Mouse (Mus musculus): ENCODE measurements around the gene Avpr1a. TPM values are rescaled to one million over a fixed set of nuclear protein-coding genes. Genes with fewer than 3 reads are reported as not detected.

Gene Avpr1a
- polyA plus RNA-seq (2012; rRNA removed), result 1.1 and 1.3 TPM in 2 replicates

GRCm38 (mm10) chr10:122447861-122448716 lies at the start of gene Avpr1a:
Avpr1a (plus strand) TSS chr10:122448499.
- 8% methylated on average over 34 of the region's 34 CpGs for WGBS
- DNase-seq (ENCODE audit: low read depth, low spot score), result no peak

GRCm38 (mm10) chr10:122402270-122402669 lies 46.0 kb upstream of the Avpr1a start:
- WGBS, result 47% methylated on average over 1 of the region's 1 CpGs
- no peak for DNase-seq (ENCODE audit: low read depth, low spot score)

GRCm38 (mm10) chr10:122406333-122406732 lies 42.0 kb upstream of the Avpr1a start:
- DNase-seq (ENCODE audit: low read depth, low spot score), result no peak
- WGBS, result 64% methylated on average over 6 of the region's 6 CpGs

GRCm38 (mm10) chr10:122408697-122409409 lies 39.4 kb upstream of the Avpr1a start:
- peak; percentile 29 for DNase-seq (ENCODE audit: low read depth, low spot score)
- WGBS, result 25% methylated on average over 7 of the region's 7 CpGs

- WGBS, result 19% methylated on average over 2 of the region's 2 CpGs
- no peak for DNase-seq (ENCODE audit: low read depth, low spot score)
Measured at GRCm38 (mm10) chr10:122410791-122411190, 37.5 kb upstream of the Avpr1a start.

GRCm38 (mm10) chr10:122432690-122433089 lies 15.6 kb upstream of the Avpr1a start:
- no peak for DNase-seq (ENCODE audit: low read depth, low spot score)
- WGBS, result 53% methylated on average over 4 of the region's 4 CpGs

- peak; percentile 40 for DNase-seq (ENCODE audit: low read depth, low spot score)
- 15% methylated on average over 10 of the region's 10 CpGs for WGBS
Measured at GRCm38 (mm10) chr10:122447275-122447674, 1.0 kb upstream of the Avpr1a start.

- WGBS, result 2% methylated on average over 70 of the region's 70 CpGs
- no peak for DNase-seq (ENCODE audit: low read depth, low spot score)
Measured at GRCm38 (mm10) chr10:122448717-122449611, 665 bp downstream of the Avpr1a start.

GRCm38 (mm10) chr10:122449856-122450255 lies 1.6 kb downstream of the Avpr1a start:
- DNase-seq (ENCODE audit: low read depth, low spot score), result no peak

- no peak for DNase-seq (ENCODE audit: low read depth, low spot score)
- 76% methylated on average over 3 of the region's 3 CpGs for WGBS
Measured at GRCm38 (mm10) chr10:122453466-122453865, 5.2 kb downstream of the Avpr1a start.

- DNase-seq (ENCODE audit: low read depth, low spot score), result no peak
- WGBS, result 85% methylated on average over 11 of the region's 11 CpGs
Measured at GRCm38 (mm10) chr10:122455793-122456192, 7.5 kb downstream of the Avpr1a start.

GRCm38 (mm10) chr10:122476846-122477245 lies 28.5 kb downstream of the Avpr1a start:
- 77% methylated on average over 5 of the region's 5 CpGs for WGBS
- DNase-seq (ENCODE audit: low read depth, low spot score), result no peak

GRCm38 (mm10) chr10:122498551-122498950 lies 50.3 kb downstream of the Avpr1a start:
- no peak for DNase-seq (ENCODE audit: low read depth, low spot score)
- WGBS, result 50% methylated on average over 2 of the region's 2 CpGs

- WGBS, result 80% methylated on average over 6 of the region's 6 CpGs
- DNase-seq (ENCODE audit: low read depth, low spot score), result no peak
Measured at GRCm38 (mm10) chr10:122499306-122499705, 51.0 kb downstream of the Avpr1a start.

Other genes starting within 250 kb of the Avpr1a start
- gene Ppm1h, start 230.3 kb downstream of the Avpr1a start, polyA plus RNA-seq (2012; rRNA removed), result 10.4 and 14.2 TPM in 2 replicates

All from large intestine, adult 2 months (tissue).